Mouse (Mus musculus) small intestine, adult 2 months (tissue): ENCODE measurements around the gene Exoc2.

ENCODE experiments used
- CTCF ChIP-seq: fragments of 200-500 bp; IDR thresholded peaks from 2 replicates; pipeline ENCODE4 v1.5.1; 2012; ENCODE audit warnings: low read depth, mild to moderate bottlenecking, control low read depth, inconsistent platforms, low read length, moderate library complexity, mixed read lengths; ENCODE audit not compliant: insufficient replicate concordance, insufficient read length; ENCODE audit errors: extremely low read depth
- POLR2A ChIP-seq: fragments of 200-500 bp; IDR thresholded peaks from 2 replicates; pipeline ENCODE4 v1.6.1; 2012; ENCODE audit warnings: low read depth, mild to moderate bottlenecking, control low read depth, inconsistent platforms, low read length, moderate library complexity

- TF ChIP-seq CTCF (no peak), POLR2A (no peak)
Measured at GRCm38 (mm10) chr13:30894015-30894634, 79.8 kb downstream of the Exoc2 start.
